Mouse (Mus musculus) G1E (cell line): ENCODE results near the gene Rrn3.
"Not testable (repeated sequence)": the region's sequence is repeated elsewhere in the genome, so short reads cannot be mapped to it uniquely, and the experiment has no call there.

Experiments
- CTCF ChIP-seq: IDR thresholded peaks from 2 replicates; pipeline ENCODE4 v1.5.1; 2012; ENCODE audit warnings: low read depth, low read length, inconsistent platforms, mixed read lengths
- GATA1 ChIP-seq: IDR thresholded peaks from 2 replicates; pipeline ENCODE4 v1.6.1; 2012; ENCODE audit warnings: borderline replicate concordance, low read length, inconsistent platforms, mixed read lengths
- GATA2 ChIP-seq: IDR thresholded peaks from 2 replicates; pipeline ENCODE4 v1.6.1; 2012; ENCODE audit warnings: low read depth, low read length, inconsistent platforms, borderline replicate concordance
- POLR2AphosphoS5 ChIP-seq: IDR thresholded peaks from 2 replicates; pipeline ENCODE4 v1.6.1; 2012; ENCODE audit warnings: low read depth, low read length, inconsistent platforms; ENCODE audit not compliant: insufficient replicate concordance
- TAL1 ChIP-seq: conservative IDR thresholded peaks from 2 replicates; pipeline ENCODE4 v1.6.1; 2012; ENCODE audit warnings: low read depth, low read length, inconsistent platforms, mixed read lengths

DNA sequence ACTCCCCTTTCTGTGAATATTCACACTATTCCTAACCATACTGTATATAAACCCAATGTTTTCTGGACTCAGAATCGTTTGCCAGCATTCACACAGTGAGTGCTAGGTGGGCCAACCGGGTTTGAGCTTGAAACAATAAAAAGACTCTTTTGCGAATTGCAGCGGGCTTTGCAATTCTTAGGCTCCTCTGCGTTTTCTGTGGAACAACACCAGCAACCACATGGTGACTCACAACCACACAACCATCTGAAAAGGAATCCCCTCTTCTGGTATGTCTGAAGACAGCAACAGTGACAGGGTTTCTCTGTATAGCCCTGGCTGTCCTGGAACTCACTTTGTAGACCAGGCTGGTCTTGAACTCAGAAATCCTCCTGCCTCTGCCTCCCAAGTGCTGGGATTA is 8.5 kb upstream of the Rrn3 start:
- TF ChIP-seq CTCF, GATA1, TAL1, POLR2AphosphoS5, GATA2: not testable (repeated sequence)
